Mouse (Mus musculus) forebrain, embryonic 15.5 days (tissue): ENCODE data around the gene Mgat1. TPM values are rescaled to one million over a fixed set of nuclear protein-coding genes. Genes with fewer than 3 reads are reported as not detected.
"Not testable (repeated sequence)": the region's sequence is repeated elsewhere in the genome, so short reads cannot be mapped to it uniquely, and the experiment has no call there.

Source experiments
- ATAC-seq: fragments of 200-750 bp; cut with Nextera tagmentation; replicated peaks from 2 replicates; pipeline ENCODE4 v1.8.0; 2017; ENCODE audit warnings: mild to moderate bottlenecking, moderate TSS enrichment, moderate library complexity
- H3K27ac ChIP-seq: fragments of 300-500 bp; sonication (generic); replicated peaks from 2 replicates; pipeline ENCODE4 v1.5.1; 2015; ENCODE audit warnings: mild to moderate bottlenecking, inconsistent platforms
- H3K27me3 ChIP-seq: fragments of 300-500 bp; sonication (generic); 2 replicates; pipeline ENCODE4 v1.6.1; 2015; ENCODE audit warnings: inconsistent platforms
- H3K36me3 ChIP-seq: fragments of 300-500 bp; sonication (generic); 2 replicates; pipeline ENCODE4 v1.6.1; 2015; ENCODE audit warnings: mild to moderate bottlenecking, inconsistent platforms
- H3K4me1 ChIP-seq: fragments of 300-500 bp; sonication (generic); 2 replicates; pipeline ENCODE4 v1.6.1; 2015; ENCODE audit warnings: inconsistent platforms
- H3K4me2 ChIP-seq: fragments of 300-500 bp; sonication (generic); replicated peaks from 2 replicates; pipeline ENCODE4 v1.6.1; 2015; ENCODE audit warnings: mild to moderate bottlenecking, inconsistent platforms
- H3K4me3 ChIP-seq: fragments of 300-500 bp; sonication (generic); 2 replicates; pipeline ENCODE4 v1.5.1; 2015; ENCODE audit warnings: mild to moderate bottlenecking, inconsistent platforms
- H3K9ac ChIP-seq: fragments of 300-500 bp; sonication (generic); replicated peaks from 2 replicates; pipeline ENCODE4 v1.6.1; 2015; ENCODE audit warnings: mild to moderate bottlenecking, inconsistent platforms
- H3K9me3 ChIP-seq: fragments of 300-500 bp; sonication (generic); 2 replicates; pipeline ENCODE4 v1.6.1; 2016; ENCODE audit warnings: inconsistent platforms
- WGBS: fragments of 180-500 bp; shearing (Covaris S2); methylation state at CpG from one replicate; pipeline ENCODE4 v1.1.7; 2015; ENCODE audit warnings: mixed read lengths; 5-methylcytosine and 5-hydroxymethylcytosine counted together
- polyA plus RNA-seq: library from polyadenylated mRNA; unstranded; fragments of >200 nt; fragmentation: Nextera tagmentation; extraction: Ambion mirVana; gene quantifications from 2 replicates; pipeline ENCODE4 v1.2.1, GENCODE M21; 2015

Gene Mgat1
- 30.2 and 30.3 TPM in 2 replicates for polyA plus RNA-seq

DNA sequence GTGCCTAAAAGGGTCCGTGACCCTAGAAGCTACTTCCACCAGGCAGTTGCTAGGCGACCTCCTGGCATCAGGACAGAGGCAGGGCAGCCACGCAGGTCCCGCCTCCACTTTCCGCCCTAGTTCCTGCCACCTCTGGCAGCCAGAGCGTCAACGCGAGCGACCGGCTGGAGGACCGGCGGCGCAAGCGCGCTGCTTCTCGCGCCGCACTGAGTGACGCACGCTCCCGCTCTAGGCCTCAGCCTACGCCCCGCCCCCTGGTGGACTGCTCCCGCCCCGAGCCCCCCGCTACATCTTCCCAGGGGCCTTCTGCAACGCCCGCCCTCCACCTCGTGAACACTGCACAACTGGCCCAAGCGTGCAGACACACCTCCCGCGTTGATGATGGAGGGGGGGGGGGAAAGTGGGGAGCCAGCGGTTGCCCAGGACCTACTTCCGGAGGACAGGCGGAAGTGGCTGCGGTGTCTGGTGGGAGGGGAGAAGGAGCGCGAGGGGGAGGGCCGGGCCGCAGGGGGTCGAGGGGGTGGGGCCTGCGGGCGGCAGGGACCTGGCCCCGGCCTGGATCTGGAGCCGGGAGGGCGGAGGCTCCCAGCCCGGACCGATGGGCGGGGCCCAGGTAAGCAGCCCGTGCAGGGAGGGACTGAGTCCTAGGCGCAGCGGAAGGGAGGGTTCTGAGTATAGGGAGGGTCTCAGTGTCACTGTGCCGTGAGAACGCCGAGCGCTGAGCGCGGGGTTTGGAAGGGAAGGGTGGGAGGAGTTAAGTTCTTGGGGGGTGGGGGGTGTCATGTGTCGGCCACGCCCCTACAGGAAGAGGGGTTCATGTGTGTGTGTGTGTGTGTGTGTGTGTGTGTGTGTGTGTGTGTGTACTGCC is at the start of gene Mgat1:
Gene Mgat1, plus strand, starts transcription at position 465 of the 868 bp plus-strand sequence.
- peak within 1 kb of the TSS; percentile 97 for H3K27ac ChIP-seq

DNA sequence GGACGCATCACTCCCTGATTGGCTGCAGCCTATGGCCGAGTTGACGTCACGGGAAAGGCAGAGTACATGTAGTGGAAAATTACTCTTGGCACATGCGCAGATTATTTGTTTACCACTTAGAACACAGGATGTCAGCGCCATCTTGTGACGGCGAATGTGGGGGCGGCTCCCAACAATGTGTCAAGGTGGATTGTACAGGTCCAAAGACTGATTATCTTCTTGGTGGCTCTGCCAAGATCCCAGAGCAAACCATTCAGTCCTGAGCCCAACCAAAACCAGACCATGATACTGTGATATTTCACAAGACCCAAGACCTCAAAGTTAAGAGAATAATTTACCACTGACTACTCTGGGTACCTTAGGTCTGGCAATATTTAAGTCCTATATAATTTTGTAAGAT is 49.2 kb upstream of the Mgat1 start:
- WGBS = 97% methylated on average over 9 of the region's 9 CpGs
- not testable (repeated sequence) for ATAC-seq

More for the DNA sequence above, at the start of gene Mgat1:
- H3K27me3 ChIP-seq = no peaks in the 10 kb centered on the region
- peak; percentile 96 for ATAC-seq
- peak within 1 kb of the TSS; percentile 93 for H3K4me3 ChIP-seq
- peak within 1 kb of the TSS; percentile 62 for H3K4me2 ChIP-seq
- peaks cover 25% of the 10 kb centered on the region for H3K4me1 ChIP-seq
- WGBS = under 1% methylated on average over 60 of the region's 60 CpGs
- no peaks in the 10 kb centered on the region for H3K9me3 ChIP-seq
- H3K9ac ChIP-seq = peak within 1 kb of the TSS; percentile 83
- H3K36me3 ChIP-seq = no peaks in the 10 kb centered on the region

DNA sequence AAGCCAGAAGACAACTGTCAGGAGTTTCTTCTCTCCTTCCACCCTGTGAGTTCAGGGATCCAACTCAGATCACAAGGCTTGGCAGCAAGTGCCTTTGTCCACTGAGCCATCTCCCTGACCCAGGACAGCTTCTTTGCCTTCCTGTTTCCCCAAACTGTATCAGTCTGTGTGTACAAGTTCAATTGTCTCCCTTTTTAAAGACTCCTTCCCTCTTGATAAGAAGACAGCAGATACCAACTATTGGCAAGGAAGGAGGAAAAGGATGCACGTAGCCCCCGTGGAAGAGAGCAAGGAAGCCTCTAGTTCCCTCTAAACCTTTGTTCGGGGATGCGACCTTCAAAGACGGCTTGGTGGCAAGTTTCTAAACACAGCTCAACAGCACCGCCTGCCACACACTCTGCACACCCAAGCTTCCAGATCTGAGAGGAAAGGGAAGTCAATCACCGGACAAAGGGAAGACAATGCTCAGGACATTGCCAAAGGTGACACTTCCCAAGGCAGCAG is 48.1 kb upstream of the Mgat1 start:
- WGBS = 88% methylated on average over 7 of the region's 7 CpGs
- no peak overlapping the region for H3K4me3 ChIP-seq
- no peak overlapping the region for H3K4me2 ChIP-seq
- no peaks in the 10 kb centered on the region for H3K36me3 ChIP-seq
- H3K9me3 ChIP-seq = no peaks in the 10 kb centered on the region
- no peak overlapping the region for H3K27ac ChIP-seq
- H3K9ac ChIP-seq = no peak overlapping the region
- ATAC-seq = no peak
- no peaks in the 10 kb centered on the region for H3K4me1 ChIP-seq
- no peaks in the 10 kb centered on the region for H3K27me3 ChIP-seq

More for the DNA sequence above, 49.2 kb upstream of the Mgat1 start:
- not testable (repeated sequence) for H3K4me2 ChIP-seq, H3K4me1 ChIP-seq, H3K27ac ChIP-seq, H3K4me3 ChIP-seq, H3K9ac ChIP-seq, H3K36me3 ChIP-seq, H3K9me3 ChIP-seq, H3K27me3 ChIP-seq

DNA sequence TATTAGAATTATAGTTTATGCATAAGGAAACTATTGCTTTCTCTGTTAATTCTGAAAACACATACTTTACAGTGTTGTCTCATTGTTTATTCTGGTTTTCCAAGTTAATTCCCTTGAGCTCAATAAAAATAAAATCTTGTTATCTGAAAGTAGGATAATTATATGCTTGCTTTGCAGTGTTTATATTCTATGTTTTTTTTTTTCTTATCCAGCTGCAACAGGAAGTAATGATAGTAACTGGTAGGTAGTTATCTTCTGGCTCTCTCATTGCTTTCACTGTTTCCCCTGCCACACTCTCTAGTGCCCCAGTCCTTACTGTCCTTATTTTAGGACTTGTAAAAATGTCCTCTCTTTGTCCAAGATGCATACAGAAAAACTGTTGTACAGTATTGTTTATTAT is 43.3 kb upstream of the Mgat1 start:
- Histone ChIP-seq H3K27me3 (no peaks in the 10 kb centered on the region), H3K4me2 (no peak overlapping the region), H3K9ac (no peak overlapping the region), H3K9me3 (no peaks in the 10 kb centered on the region), H3K4me3 (no peak overlapping the region), H3K36me3 (no peaks in the 10 kb centered on the region), H3K4me1 (peaks cover 22% of the 10 kb centered on the region), H3K27ac (no peak overlapping the region)
- ATAC-seq = no peak

DNA sequence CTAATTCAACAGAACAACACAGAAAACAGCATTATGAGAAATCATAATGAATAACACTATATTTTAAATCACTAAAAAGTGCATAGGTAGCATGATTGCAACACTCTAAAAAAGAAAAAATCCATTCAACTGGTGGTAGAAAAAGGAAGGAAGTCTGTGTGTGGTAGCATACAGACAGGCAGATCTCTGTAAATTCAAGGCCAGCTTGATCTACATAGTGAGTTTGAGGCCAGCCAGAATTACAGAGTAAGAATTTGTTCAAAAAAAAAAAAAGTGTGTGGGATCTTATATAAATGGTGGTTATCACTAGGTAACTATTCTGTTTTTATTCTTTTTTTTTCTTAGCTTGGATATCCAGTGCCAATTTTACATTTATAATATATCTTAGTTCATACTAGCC is 42.8 kb upstream of the Mgat1 start:
- no peak overlapping the region for H3K27ac ChIP-seq
- H3K4me2 ChIP-seq = no peak overlapping the region
- no peaks in the 10 kb centered on the region for H3K36me3 ChIP-seq
- no peak overlapping the region for H3K4me3 ChIP-seq
- H3K9ac ChIP-seq = no peak overlapping the region
- no peak for ATAC-seq
- peaks cover 23% of the 10 kb centered on the region for H3K4me1 ChIP-seq
- no peaks in the 10 kb centered on the region for H3K9me3 ChIP-seq
- no peaks in the 10 kb centered on the region for H3K27me3 ChIP-seq

GRCm38 (mm10) chr11:49202071-49202470 is 41.9 kb upstream of the Mgat1 start:
- Histone ChIP-seq H3K27me3 (no peaks in the 10 kb centered on the region), H3K4me3 (peak overlapping the region; percentile 82), H3K4me2 (peak overlapping the region; percentile 71), H3K36me3 (no peaks in the 10 kb centered on the region), H3K27ac (no peak overlapping the region; the same call in 1 of the 2 replicates), H3K9me3 (no peaks in the 10 kb centered on the region), H3K4me1 (peaks cover 25% of the 10 kb centered on the region), H3K9ac (peak overlapping the region; percentile 96; the same call in 1 of the 2 replicates)
- ATAC-seq = no peak
- 53% methylated on average over 2 of the region's 2 CpGs for WGBS

DNA sequence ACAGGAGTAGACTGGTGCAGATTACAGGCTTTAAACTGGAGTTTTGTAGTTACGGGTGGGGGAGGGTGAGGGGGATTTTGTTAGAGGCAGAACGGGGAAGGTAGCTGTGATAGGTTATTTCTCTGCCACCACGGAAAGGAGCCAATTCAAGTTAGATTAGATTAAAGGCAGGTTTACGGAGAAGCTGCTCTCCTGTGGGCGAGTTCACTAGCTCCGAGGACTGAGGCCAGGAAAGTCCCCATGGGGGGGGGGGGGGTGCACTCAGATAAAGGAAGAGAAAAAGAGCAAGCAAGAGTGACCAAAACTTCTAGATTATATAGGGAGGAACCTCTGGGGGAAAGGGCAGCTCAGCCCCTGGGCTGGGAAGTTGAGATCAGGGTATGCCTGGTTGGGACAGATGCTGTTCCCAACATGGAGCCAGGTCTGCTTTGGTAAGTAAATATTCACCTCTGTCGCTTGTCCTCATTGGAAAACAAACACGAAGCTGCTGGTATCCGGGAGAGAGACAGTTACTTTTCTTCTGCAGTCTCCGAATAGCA is 41.4 kb upstream of the Mgat1 start:
- Histone ChIP-seq H3K4me3 (peak overlapping the region; percentile 82), H3K9ac (peak overlapping the region; percentile 96), H3K4me1 (peaks cover 29% of the 10 kb centered on the region), H3K9me3 (no peaks in the 10 kb centered on the region), H3K36me3 (no peaks in the 10 kb centered on the region), H3K27me3 (no peaks in the 10 kb centered on the region), H3K27ac (peak overlapping the region; percentile 96), H3K4me2 (peak overlapping the region; percentile 71)
- 3% methylated on average over 10 of the region's 10 CpGs for WGBS
- ATAC-seq = peak; percentile 60

GRCm38 (mm10) chr11:49203129-49203768 is 40.7 kb upstream of the Mgat1 start, which contains the start of gene Zfp62:
Zfp62 (plus strand) TSS chr11:49203292.
- Histone ChIP-seq H3K9ac (peak within 1 kb of the TSS; percentile 96), H3K4me1 (peaks cover 29% of the 10 kb centered on the region), H3K36me3 (no peaks in the 10 kb centered on the region), H3K4me2 (peak within 1 kb of the TSS; percentile 71), H3K27ac (peak within 1 kb of the TSS; percentile 96), H3K9me3 (no peaks in the 10 kb centered on the region), H3K4me3 (peak within 1 kb of the TSS; percentile 82), H3K27me3 (no peaks in the 10 kb centered on the region)
- ATAC-seq = peak; percentile 94
- WGBS = under 1% methylated on average over 46 of the region's 47 CpGs

DNA sequence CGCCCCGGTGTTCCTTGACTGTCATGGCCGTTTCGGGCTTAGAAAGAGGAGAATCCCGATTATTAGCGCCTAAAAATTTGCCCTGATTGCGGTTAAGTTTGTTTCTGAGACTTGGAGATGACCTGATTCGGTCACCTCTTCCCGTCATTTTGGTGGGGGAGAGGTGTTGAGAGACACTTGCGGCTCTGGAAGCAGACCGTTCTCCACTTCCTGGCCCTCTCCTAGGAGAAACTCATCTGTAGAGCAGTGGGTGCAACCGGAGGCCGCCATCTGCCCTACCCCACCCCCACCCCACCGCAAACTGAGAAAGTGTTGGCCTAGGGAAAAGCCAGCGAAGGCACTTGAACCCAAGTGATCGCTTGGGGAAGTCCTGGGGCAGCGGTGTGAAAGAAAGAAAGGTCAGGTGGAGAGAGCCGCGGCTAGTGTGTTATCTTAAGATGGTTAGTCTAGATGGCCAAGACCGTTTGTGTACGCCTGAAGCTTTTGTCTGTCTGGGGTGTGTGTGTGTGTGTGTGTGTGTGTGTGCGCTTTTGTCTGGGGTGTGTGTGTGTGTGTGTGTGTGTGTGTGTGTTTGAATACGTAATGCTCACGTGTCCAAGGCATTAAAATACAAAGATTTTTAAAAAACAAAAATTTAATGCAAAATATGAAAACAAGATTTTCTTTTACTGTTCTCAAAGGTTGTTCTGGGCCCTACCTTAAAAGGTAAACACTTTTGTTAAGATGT is 40.1 kb upstream of the Mgat1 start:
- Histone ChIP-seq H3K27ac (peak overlapping the region; percentile 96), H3K9ac (peak overlapping the region; percentile 96), H3K9me3 (no peaks in the 10 kb centered on the region), H3K4me3 (peak overlapping the region; percentile 82), H3K36me3 (no peaks in the 10 kb centered on the region), H3K4me1 (peaks cover 35% of the 10 kb centered on the region), H3K27me3 (no peaks in the 10 kb centered on the region), H3K4me2 (peak overlapping the region; percentile 71)
- ATAC-seq = peak; percentile 69
- under 1% methylated on average over 24 of the region's 24 CpGs for WGBS

DNA sequence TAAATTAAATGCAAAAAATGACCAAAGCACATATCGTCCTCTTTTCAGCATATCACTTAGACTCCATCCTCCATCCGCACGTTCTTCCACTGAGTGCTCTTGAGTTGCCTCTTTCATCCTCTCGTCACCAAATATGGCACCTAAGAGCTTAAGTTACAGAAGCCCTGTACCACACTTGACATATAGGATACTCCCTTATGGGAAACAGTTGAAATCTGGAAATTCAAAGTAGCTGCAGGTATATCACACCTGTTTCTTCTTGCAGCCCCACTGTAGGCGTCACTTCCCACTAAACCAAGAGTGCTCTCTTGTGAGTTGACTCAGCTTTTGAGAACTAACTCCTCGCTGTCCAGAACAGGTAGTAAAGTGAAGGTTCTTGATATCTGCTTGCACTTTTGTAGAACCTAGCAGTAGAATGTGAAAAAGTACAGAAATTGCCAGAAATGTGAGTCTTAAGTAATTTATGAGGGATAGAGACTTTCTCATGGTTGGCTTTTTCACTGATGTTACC is 38.9 kb upstream of the Mgat1 start:
- Histone ChIP-seq H3K9me3 (no peaks in the 10 kb centered on the region), H3K4me1 (peaks cover 39% of the 10 kb centered on the region), H3K27me3 (no peaks in the 10 kb centered on the region), H3K9ac (no peak overlapping the region), H3K4me3 (peak overlapping the region; percentile 82; the same call in 1 of the 2 replicates), H3K36me3 (no peaks in the 10 kb centered on the region), H3K27ac (no peak overlapping the region), H3K4me2 (peak overlapping the region; percentile 71)
- no peak for ATAC-seq
- 87% methylated on average over 6 of the region's 6 CpGs for WGBS

DNA sequence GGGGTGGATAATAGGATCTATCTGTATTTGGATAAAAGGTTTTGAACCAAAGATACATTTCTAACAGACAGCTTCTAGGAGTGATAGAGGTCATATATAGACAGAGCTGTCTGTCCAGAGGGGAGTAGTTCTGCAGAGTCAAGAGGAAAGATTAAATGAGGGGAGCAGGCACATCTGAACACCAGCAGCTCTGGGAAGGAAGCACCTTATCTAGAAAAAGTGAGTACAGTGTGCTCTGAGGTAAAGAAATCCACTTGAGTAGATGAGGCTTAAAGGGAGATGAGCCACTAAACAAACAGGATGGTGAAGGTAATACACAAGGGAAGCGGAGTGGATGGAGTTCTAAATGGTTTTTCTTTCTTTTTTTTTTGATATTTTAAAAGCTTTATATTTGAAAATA is 36.5 kb upstream of the Mgat1 start:
- no peak overlapping the region for H3K4me3 ChIP-seq
- no peaks in the 10 kb centered on the region for H3K27me3 ChIP-seq
- H3K9ac ChIP-seq = no peak overlapping the region
- H3K9me3 ChIP-seq = no peaks in the 10 kb centered on the region
- no peak for ATAC-seq
- H3K36me3 ChIP-seq = no peaks in the 10 kb centered on the region
- 100% methylated on average over 1 of the region's 1 CpGs for WGBS
- H3K4me1 ChIP-seq = peaks cover 33% of the 10 kb centered on the region
- no peak overlapping the region for H3K27ac ChIP-seq
- H3K4me2 ChIP-seq = no peak overlapping the region
